8 mouse cellular contexts compared by ENCODE assay signal in the genomic region with DNA sequence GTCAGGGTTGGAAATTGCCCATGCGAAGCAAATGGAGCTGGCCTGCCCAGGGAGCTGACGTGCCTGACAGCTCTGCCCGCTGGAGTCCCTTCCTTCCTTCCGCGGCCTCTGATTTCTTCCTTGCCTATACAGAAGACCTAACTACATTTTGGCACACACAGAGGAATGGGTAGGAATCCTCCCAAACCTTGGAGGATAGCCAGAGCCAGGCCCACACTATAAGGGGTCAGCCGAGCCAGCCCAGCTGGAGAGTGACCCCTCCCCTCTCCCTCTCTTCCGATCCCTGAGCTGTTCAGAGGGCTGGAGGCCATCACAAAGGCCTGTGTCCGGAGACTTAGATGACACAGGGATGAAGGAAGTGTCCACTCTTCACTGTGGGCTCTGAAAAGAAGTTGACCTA. TPM values are rescaled to one million over a fixed set of nuclear protein-coding genes. Genes with fewer than 3 reads are reported as not detected.
A peak's percentile ranks its signal among the peaks of the same experiment; 100 is the strongest.
DNase-seq lines count a peak whose midpoint lies in the region; ATAC-seq and TF ChIP-seq lines count a peak whose summit lies in the region.

No protein-coding gene starts in this region.

- H3K9me3 ChIP-seq in forebrain, embryonic 15.5 days, result no peaks in the 10 kb centered on the region

- no peak for TF ChIP-seq CTCF in lung, adult 2 months (IDR thresholded peaks at IDR 0.05; ENCODE audit: insufficient read depth, low read length)
- TF ChIP-seq CTCF in kidney, adult 2 months (conservative IDR thresholded peaks at IDR 0.05; ENCODE audit: insufficient read depth, insufficient read length, low read depth, low read length), result no peak

- H3K36me3 ChIP-seq in forebrain, embryonic 15.5 days, result no peaks in the 10 kb centered on the region
- no peaks in the 10 kb centered on the region for H3K36me3 ChIP-seq in kidney, adult 2 months (ENCODE audit: control insufficient read depth, insufficient read depth, low read length)

- DNase-seq in lung, adult 2 months, result no peak
- DNase-seq in lung, adult 18-20 months, result no peak
- peak; percentile 16 for DNase-seq in kidney, adult 2 months
- DNase-seq in lung, postnatal 4 days, result peak; percentile 18 to 53
- no peak for DNase-seq in thymus, postnatal 0 days (ENCODE audit: low spot score)
- DNase-seq in thymus, postnatal 36 days, result no peak

- H3K4me1 ChIP-seq in lung, adult 2 months (ENCODE audit: control insufficient read depth, insufficient read depth, low read length), result peaks cover 5% of the 10 kb centered on the region
- H3K4me1 ChIP-seq in forebrain, embryonic 15.5 days, result peaks cover 39% of the 10 kb centered on the region
- peaks cover 7% of the 10 kb centered on the region for H3K4me1 ChIP-seq in kidney, adult 2 months (ENCODE audit: control insufficient read depth, insufficient read depth, low read length)

- WGBS in lung, adult 2 months, result 8% methylated on average over 8 of the region's 8 CpGs
- WGBS in forebrain, embryonic 15.5 days, result 2% methylated on average over 8 of the region's 8 CpGs
- 12% methylated on average over 8 of the region's 8 CpGs for WGBS in kidney, adult 2 months

- H3K27ac ChIP-seq in forebrain, embryonic 15.5 days (replicated peaks), result peak overlapping the region; percentile 87
- H3K27ac ChIP-seq in kidney, adult 2 months (ENCODE audit: insufficient read depth, low read depth, low read length), result no peak overlapping the region

- peak overlapping the region; percentile 73 for H3K9ac ChIP-seq in forebrain, embryonic 15.5 days (replicated peaks)

- peak overlapping the region; percentile 44 for H3K4me3 ChIP-seq in lung, adult 2 months (replicated peaks; ENCODE audit: extremely low read depth, low read depth, low read length)
- peak overlapping the region; percentile 75 for H3K4me3 ChIP-seq in forebrain, embryonic 15.5 days
- peak overlapping the region; percentile 60; the same call in 1 of the 2 replicates for H3K4me3 ChIP-seq in kidney, adult 2 months (ENCODE audit: insufficient read depth, low read depth, low read length)

- TF ChIP-seq POLR2A in lung, adult 2 months (IDR thresholded peaks at IDR 0.05; ENCODE audit: borderline replicate concordance, extremely low read depth, low read depth, low read length), result no peak
- no peak for TF ChIP-seq POLR2A in kidney, adult 2 months (IDR thresholded peaks at IDR 0.05; ENCODE audit: low read depth, low read length)

- H3K4me2 ChIP-seq in forebrain, embryonic 15.5 days (replicated peaks), result peak overlapping the region; percentile 93

- peak; percentile 41 for ATAC-seq in forebrain, embryonic 15.5 days (replicated peaks)
- ATAC-seq in erythroblast, adult 5-6 weeks (replicated peaks; ENCODE audit: low FRiP score, poor library complexity, severe bottlenecking), result no peak

- no peaks in the 10 kb centered on the region for H3K27me3 ChIP-seq in forebrain, embryonic 15.5 days
- no peaks in the 10 kb centered on the region for H3K27me3 ChIP-seq in kidney, adult 2 months (replicated peaks; ENCODE audit: control insufficient read depth, insufficient read depth, low read length)

RNA-seq across cellular contexts. Expression of a gene that starts 0.5 kb away (rescaled TPM):
- 2.0 and 2.7 TPM in 2 replicates for polyA plus RNA-seq in lung, adult 2 months (2012; rRNA removed)
- 58.2 and 66.6 TPM in 2 replicates for polyA plus RNA-seq in forebrain, embryonic 15.5 days (2015; fragmentation: Nextera tagmentation; extraction: Ambion mirVana)
- 1.2 and 1.5 TPM in 2 replicates for polyA plus RNA-seq in kidney, adult 2 months (2012; rRNA removed)
- total RNA-seq in erythroblast, adult 5-6 weeks (2015; ENCODE audit: low replicate concordance), result not detected in 2 replicates
- not detected in 2 replicates for total RNA-seq in erythroblast, adult 5-6 weeks (2017; ENCODE audit: low replicate concordance)
- 17.7 and 17.9 TPM in 2 replicates for polyA plus RNA-seq in thymus, postnatal 0 days (2015; fragmentation: Nextera tagmentation; extraction: Ambion mirVana)

Comparison
In these comparisons a context has a peak if more than half of its experiments do, and no peak if none do; other contexts are left out.
1. DNase-seq: peak in kidney, adult 2 months (single experiment) and lung, postnatal 4 days (2 of 2); none in lung, adult 2 months (single experiment), lung, adult 18-20 months (0 of 2), thymus, postnatal 0 days (single experiment) and thymus, postnatal 36 days (0 of 2).
2. Peak in every context shown above with its lines, with median percentiles within 50 percentile points of each other: H3K4me3 ChIP-seq.